Mouse (Mus musculus) G1E (cell line): Measurements from ENCODE around the gene Vwce. TPM values are rescaled to one million over a fixed set of nuclear protein-coding genes. Genes with fewer than 3 reads are reported as not detected.

Source experiments
- ATAC-seq: 2 replicates; pipeline ENCODE4 v1.8.0; 2016; ENCODE audit warnings: mild to moderate bottlenecking; ENCODE audit not compliant: insufficient number of reproducible peaks, poor library complexity, low FRiP score, severe bottlenecking; ENCODE audit errors: extremely low read depth
- DNase-seq: peaks from one replicate; pipeline ENCODE4 v3.0.0; 2012; ENCODE audit warnings: low spot score
- H3K27me3 ChIP-seq: 2 replicates; pipeline ENCODE4 v1.6.1; 2012; ENCODE audit warnings: mild to moderate bottlenecking, low read length, inconsistent platforms; ENCODE audit not compliant: insufficient read depth
- H3K36me3 ChIP-seq: replicated peaks from 2 replicates; pipeline ENCODE3; 2012; ENCODE audit warnings: mild to moderate bottlenecking, inconsistent platforms
- H3K4me1 ChIP-seq: 2 replicates; pipeline ENCODE4 v1.6.1; 2012; ENCODE audit warnings: low read depth, low read length, inconsistent platforms, mixed read lengths; ENCODE audit not compliant: insufficient read depth
- H3K4me3 ChIP-seq: 2 replicates; pipeline ENCODE4 v1.5.1; 2012; ENCODE audit warnings: low read depth, mild to moderate bottlenecking, inconsistent platforms, low read length, moderate library complexity, mixed read lengths
- H3K9me3 ChIP-seq: replicated peaks from 2 replicates; pipeline ENCODE4 v1.6.1; 2012; ENCODE audit warnings: inconsistent platforms
- CTCF ChIP-seq: IDR thresholded peaks from 2 replicates; pipeline ENCODE4 v1.5.1; 2012; ENCODE audit warnings: low read depth, low read length, inconsistent platforms, mixed read lengths
- GATA1 ChIP-seq: IDR thresholded peaks from 2 replicates; pipeline ENCODE4 v1.6.1; 2012; ENCODE audit warnings: borderline replicate concordance, low read length, inconsistent platforms, mixed read lengths
- GATA2 ChIP-seq: IDR thresholded peaks from 2 replicates; pipeline ENCODE4 v1.6.1; 2012; ENCODE audit warnings: low read depth, low read length, inconsistent platforms, borderline replicate concordance
- POLR2AphosphoS5 ChIP-seq: IDR thresholded peaks from 2 replicates; pipeline ENCODE4 v1.6.1; 2012; ENCODE audit warnings: low read depth, low read length, inconsistent platforms; ENCODE audit not compliant: insufficient replicate concordance
- TAL1 ChIP-seq: conservative IDR thresholded peaks from 2 replicates; pipeline ENCODE4 v1.6.1; 2012; ENCODE audit warnings: low read depth, low read length, inconsistent platforms, mixed read lengths
- polyA plus RNA-seq: library from polyadenylated mRNA; stranded (reverse); fragments of >175 nt; gene quantifications from 2 replicates; pipeline ENCODE4 v1.2.3, GENCODE M21; 2012
- total RNA-seq, 2 experiments: library from RNA; stranded (forward) in 1 of 2; stranded (reverse) in 1 of 2; fragments of 200-1000 nt in 1 of 2; fragments of >200 nt in 1 of 2; fragmentation: Nextera tagmentation in 1 of 2; gene quantifications; 2 replicates each; pipeline ENCODE4 v1.2.3; 2014 to 2017

The Vwce gene
- total and polyA plus RNA-seq, 3 experiments: 0.16 to 1.4 (median 0.24) TPM

- Histone ChIP-seq H3K9me3 (no peaks in the 10 kb centered on the region), H3K27me3 (no peaks in the 10 kb centered on the region), H3K4me3 (peak within 1 kb of the TSS; percentile 90), H3K4me1 (peaks cover 63% of the 10 kb centered on the region), H3K36me3 (peaks cover 52% of the 10 kb centered on the region)
- DNase-seq (peak; percentile 91), ATAC-seq (peak; percentile 93)
- TF ChIP-seq TAL1 (no peak), POLR2AphosphoS5 (no peak), CTCF (no peak), GATA2 (no peak), GATA1 (no peak)
Observed at GRCm38 (mm10) chr19:10605293-10605900, 28.6 kb upstream of the Vwce start, which contains the start of the genes Ddb1 and Tkfc. Gene Ddb1 (plus strand): TSS chr19:10605327. Gene Tkfc (minus strand): TSS chr19:10605654.

GRCm38 (mm10) chr19:10605901-10606622 is 28.0 kb upstream of the Vwce start:
- peaks cover 54% of the 10 kb centered on the region for H3K36me3 ChIP-seq
- H3K4me1 ChIP-seq: peaks cover 64% of the 10 kb centered on the region
- ATAC-seq (no peak), DNase-seq (no peak)
- TF ChIP-seq GATA1: no peak
- TF ChIP-seq POLR2AphosphoS5: no peak
- TF ChIP-seq GATA2: no peak
- TF ChIP-seq TAL1: no peak
- TF ChIP-seq CTCF: no peak
- H3K27me3 ChIP-seq: no peaks in the 10 kb centered on the region
- H3K9me3 ChIP-seq: no peaks in the 10 kb centered on the region
- H3K4me3 ChIP-seq: peak overlapping the region; percentile 90

DNA sequence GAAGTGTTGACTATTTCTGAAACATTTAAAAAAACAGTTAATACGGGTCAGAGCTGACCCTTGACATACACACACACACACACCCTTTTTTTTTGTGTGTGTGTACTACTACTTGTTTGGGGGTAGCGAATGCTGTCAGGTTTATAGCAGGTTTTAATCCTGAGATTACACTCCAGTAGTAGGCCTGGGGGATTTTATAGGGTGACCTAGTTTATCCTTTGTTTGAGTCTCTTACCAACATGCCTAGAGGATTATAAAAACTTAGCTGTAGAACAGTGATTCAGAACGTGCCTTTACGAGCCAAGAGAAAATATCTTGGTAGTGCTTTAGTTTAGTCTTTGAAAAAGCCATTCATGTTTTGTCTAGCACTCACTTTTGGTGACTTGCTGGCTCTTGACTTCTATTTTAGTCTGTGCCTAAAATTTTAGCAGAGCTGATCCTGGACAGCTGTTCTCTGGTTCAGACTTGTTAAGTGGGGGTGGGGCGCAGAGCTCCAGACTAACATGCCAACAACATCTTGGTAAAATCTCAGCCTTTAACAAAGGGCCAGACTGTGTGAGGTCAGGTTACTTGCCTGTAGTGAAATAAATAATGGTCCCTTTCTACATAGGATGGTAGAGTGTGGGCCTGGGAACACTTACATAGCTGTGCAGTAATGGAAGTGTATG is 25.3 kb upstream of the Vwce start:
- no peak for DNase-seq
- peaks cover 54% of the 10 kb centered on the region for H3K4me1 ChIP-seq
- TF ChIP-seq TAL1 (no peak), GATA1 (no peak), GATA2 (no peak)
- no peak for ATAC-seq
- no peaks in the 10 kb centered on the region for H3K9me3 ChIP-seq
- no peak overlapping the region for H3K4me3 ChIP-seq
- H3K27me3 ChIP-seq: no peaks in the 10 kb centered on the region
- peaks cover 72% of the 10 kb centered on the region for H3K36me3 ChIP-seq

- no peaks in the 10 kb centered on the region for H3K9me3 ChIP-seq
- DNase-seq (no peak), ATAC-seq (no peak)
- TF ChIP-seq TAL1: no peak
- TF ChIP-seq CTCF: no peak
- TF ChIP-seq POLR2AphosphoS5: no peak
- TF ChIP-seq GATA1: no peak
- TF ChIP-seq GATA2: no peak
- no peak overlapping the region for H3K4me3 ChIP-seq
- no peaks in the 10 kb centered on the region for H3K27me3 ChIP-seq
- H3K36me3 ChIP-seq: peaks cover 64% of the 10 kb centered on the region
- peaks cover 44% of the 10 kb centered on the region for H3K4me1 ChIP-seq
Observed at GRCm38 (mm10) chr19:10634872-10635318, 882 bp downstream of the Vwce start.

- H3K36me3 ChIP-seq: peaks cover 36% of the 10 kb centered on the region
- TF ChIP-seq TAL1 (no peak), GATA1 (no peak), GATA2 (no peak), POLR2AphosphoS5 (no peak), CTCF (no peak)
- H3K27me3 ChIP-seq: no peaks in the 10 kb centered on the region
- DNase-seq: no peak
- peaks cover 70% of the 10 kb centered on the region for H3K4me1 ChIP-seq
- no peak overlapping the region for H3K4me3 ChIP-seq
- no peaks in the 10 kb centered on the region for H3K9me3 ChIP-seq
- ATAC-seq: no peak
Observed at GRCm38 (mm10) chr19:10637840-10638239, 3.8 kb downstream of the Vwce start.

DNA sequence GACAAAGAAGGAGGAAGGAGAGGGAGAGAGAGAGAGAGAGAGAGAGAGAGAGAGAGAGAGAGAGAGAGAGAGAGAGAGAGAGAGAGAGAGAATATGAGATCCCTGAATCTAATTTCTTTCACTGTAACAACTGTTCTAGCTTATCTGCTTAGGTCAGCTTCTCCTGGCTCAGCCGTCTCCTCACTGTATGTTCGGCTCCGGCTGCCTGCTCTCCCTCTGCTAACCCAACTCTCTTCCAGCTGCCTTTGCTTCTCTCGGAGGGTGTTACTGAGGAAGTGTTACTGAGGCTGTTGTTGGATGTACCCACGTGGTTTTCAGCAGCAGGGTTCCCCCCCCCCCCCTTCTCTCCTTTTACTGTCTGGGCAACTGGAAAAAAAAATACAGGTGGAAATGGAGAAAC is 6.1 kb downstream of the Vwce start:
- Histone ChIP-seq H3K36me3 (peaks cover 15% of the 10 kb centered on the region), H3K4me1 (peaks cover 72% of the 10 kb centered on the region), H3K4me3 (no peak overlapping the region; the same call in 1 of the 2 replicates), H3K9me3 (no peaks in the 10 kb centered on the region), H3K27me3 (no peaks in the 10 kb centered on the region; the same call in 1 of the 2 replicates)
- TF ChIP-seq GATA1 (no peak), CTCF (no peak)
- peak; percentile 23 for DNase-seq
- peak; percentile 57 for ATAC-seq
